Mouse (Mus musculus) T-helper 1 cell (primary cell): ENCODE measurements around the gene H2afy.

Experiments used
- in situ Hi-C: fragments of 300-600 bp; cut with MboI, MseI; formaldehyde crosslinking; loops from one replicate; pipeline ENCODE4 v1.15.1; 2025; ENCODE audit warnings: high pct_unique_total_duplicates

Gene H2afy

DNA sequence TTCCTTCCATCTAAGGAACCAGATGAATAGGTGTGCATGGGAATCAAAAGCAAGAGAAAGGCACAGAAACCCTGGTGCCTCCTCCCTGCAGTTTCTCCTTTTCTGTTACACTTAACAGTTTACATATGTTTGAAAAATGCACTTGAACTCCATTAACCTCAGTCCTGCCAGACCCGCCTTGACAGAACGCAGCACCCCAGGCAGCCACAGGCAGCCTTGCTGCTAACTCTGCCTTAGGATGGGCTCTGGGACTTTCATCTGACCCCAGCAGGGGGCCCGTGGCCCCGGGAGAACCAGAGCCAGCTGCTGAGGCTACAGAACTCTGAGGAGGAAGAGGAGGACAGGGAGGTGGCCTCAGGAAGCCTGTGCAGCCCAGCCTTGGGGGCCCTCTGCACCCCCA lies 23.7 kb downstream of the H2afy start:
- in situ Hi-C loops: no loop called here

GRCm38 (mm10) chr13:56111601-56112000 lies 24.6 kb downstream of the H2afy start:
- in situ Hi-C loops: no loop called here

GRCm38 (mm10) chr13:56110694-56111531 lies 25.2 kb downstream of the H2afy start:
- in situ Hi-C loops: no loop called here

- in situ Hi-C loops: no loop called here
Observed at GRCm38 (mm10) chr13:56109703-56110102, 26.5 kb downstream of the H2afy start.

DNA sequence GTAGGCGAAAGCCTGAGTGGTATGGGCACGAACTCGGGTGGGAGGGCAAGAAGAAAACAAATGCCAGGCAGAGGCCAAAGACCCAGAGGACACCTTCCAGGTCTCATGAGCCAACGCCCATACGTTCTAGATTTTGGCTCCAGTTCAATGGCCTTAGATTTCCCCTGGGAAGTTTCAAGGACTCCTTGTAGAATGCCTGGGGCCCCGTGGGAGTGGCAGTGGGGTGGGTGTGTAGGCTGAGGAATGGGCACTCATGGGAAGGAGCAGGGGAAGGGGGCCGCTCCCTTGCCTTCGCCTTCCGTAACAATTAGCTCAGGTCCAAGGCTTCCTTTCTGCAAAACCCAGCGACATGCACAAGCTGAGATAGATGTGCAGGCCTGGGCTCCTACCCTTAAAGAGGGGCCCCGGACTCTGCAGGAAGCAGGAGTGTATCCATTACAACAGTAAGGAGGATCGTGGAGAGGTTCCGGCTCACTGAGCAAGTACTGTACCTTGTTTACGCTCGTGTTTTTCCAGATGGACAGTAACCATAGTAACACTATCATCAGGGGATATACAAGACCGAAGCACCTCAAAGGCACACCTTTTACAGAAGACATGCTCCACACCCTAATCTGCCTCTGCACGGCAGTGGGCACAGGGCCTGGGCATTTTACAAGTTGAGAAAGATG lies 27.2 kb downstream of the H2afy start:
- in situ Hi-C loops: no loop called here

DNA sequence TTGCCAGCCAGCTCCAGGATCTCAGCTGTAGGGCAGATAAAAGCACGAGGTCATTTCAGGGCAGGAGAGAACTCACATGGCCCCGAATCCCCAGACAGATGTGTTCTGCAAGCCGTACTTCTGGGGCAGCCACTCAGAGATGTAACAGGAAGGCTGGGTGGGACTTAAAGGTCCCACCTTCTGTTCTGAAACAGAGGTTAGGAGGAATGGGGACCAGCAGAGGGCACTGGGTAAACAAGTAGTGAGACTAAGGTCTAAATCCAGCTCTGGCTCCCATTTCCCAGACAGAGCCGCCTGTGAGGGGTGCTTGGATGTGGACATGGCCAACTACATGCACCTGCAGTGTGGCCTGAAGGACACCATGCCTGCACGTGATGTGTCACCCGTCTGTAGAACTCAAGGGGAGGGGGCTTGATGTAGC lies 31.2 kb downstream of the H2afy start:
- in situ Hi-C loops: no loop called here

DNA sequence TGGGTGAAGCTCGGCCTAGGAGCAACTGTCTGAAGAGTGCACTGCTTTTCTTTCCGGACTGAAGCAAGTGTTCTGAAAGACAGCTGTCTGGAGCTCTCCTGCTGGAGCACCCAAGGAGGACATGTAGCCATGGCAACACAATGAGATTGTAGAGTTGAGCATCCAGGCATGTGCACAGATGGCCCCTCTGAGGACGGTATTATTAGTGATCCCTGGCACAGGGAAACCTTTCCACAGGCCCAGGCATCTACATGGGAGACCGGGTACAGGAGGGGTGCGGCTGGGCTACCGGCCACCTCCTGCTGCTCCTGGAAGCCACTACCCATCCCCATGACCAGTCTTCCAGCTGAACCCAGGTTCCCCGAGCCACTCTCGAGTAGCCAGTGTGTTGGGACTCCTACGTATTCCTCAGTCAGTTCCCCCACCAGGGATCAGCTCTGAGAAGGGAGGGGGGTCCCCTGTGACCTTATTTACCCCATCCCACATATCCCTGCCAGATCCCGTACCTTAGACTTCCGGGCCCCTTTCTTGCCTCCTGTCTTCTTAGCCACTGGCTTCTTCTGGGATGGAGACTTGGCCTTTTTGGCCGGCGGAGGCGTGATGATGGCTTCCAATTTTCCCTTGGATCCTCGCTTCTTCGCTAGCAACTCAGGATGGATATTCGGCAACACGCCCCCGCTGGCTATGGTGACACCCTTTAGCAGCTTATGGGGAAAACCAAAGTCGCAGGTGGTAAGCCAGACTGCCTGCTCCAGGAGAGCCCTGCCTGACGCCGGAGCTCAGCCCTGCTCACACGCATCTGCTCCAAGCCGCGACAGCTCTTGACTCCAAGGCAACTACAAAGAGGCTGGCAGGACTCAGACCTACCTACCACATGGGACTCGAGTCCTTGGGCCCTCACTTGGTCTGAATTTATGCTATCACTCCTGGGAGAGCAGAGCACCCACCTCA lies 32.1 kb downstream of the H2afy start:
- in situ Hi-C loops: no loop called here

GRCm38 (mm10) chr13:56102160-56102559 lies 34.0 kb downstream of the H2afy start:
- in situ Hi-C loops: no loop called here

DNA sequence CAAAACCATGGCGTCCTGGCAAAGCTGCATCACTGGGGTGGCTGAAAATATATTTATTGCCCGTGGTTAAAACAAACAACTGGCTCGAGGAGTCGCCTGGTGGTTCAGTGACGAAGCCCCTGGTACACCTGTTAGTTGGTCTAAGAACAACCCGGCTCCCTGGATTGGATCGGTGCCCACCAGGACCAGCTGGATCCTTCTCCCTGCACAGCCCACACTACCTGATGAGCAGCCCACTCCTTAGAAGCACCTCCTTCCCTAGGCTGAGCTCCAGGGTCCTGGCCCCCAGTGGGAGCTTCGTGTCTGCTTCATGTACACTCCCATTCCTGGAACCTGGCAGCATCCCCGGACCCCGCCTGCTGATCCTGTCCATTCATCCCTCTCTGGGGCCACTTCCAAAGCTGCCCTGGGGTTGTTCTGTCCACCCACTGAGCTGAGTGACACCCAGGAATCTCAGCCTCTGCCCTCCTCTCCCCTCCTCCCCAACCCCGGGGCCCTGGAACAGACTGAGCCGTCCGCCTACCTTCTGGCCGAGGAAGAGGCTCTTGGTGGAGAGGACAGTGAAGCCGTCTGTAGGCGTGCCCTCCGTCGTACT lies 40.5 kb downstream of the H2afy start:
- in situ Hi-C loops: no loop called here

GRCm38 (mm10) chr13:56094544-56094943 lies 41.6 kb downstream of the H2afy start:
- in situ Hi-C loops: no loop called here

DNA sequence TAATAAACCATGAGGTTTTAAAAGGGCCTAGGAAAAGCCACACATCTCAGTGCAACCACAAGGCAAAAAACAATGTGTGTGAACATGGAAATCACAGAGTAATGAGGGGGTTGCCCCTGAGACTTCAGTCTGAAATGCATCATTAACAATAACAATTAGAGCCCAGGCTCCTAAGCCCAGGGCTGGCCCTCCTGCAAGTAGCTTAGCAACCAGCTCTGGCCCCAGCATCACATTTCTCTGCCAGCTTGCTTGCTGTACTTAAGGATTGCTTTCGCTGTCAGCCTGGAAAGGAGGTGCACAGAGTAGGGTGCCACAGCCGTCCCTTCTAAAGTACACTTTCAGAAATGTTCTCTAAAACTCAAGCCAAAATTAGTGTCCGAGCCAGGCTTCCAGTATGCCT lies 42.5 kb downstream of the H2afy start:
- in situ Hi-C loops: no loop called here

DNA sequence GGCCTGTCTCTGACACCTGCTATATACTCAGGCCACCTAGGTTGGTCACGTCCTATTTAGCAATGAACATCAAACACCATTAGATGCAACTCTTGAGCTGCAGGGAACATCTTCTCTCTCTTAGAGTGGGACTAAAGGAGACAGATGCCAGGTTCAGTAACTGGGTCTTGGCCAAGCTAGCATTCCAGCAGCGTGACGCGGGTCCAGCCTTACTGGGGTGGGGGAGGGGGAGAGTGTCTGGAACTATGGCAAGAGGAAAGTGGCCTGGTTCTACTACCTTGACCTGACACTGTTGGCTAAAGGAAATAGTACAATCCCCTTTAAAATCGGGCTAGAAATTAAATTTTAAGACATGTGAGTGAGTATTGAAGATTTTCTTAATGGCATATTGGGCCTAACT lies 43.6 kb downstream of the H2afy start:
- in situ Hi-C loops: no loop called here

DNA sequence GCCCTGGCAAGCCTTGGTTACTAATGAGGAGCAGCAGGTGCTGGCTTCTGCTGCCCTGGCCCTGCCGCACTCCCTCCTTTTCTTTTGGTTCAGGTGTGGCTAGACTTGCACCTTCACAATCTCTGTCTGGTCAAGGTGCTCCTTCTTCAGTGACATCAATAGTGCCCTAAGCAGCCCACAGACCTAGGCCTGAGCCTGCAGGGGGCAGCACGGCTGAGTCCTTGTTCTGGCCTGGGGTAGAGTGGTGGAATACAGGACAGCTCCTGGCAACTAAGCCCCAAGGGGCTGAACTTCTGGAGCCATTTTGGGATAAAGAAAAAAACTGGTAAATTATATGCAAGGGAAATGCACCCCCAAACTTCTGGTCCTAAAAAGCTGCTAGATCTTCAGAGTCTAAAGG lies 45.6 kb downstream of the H2afy start:
- in situ Hi-C loops: no loop called here

DNA sequence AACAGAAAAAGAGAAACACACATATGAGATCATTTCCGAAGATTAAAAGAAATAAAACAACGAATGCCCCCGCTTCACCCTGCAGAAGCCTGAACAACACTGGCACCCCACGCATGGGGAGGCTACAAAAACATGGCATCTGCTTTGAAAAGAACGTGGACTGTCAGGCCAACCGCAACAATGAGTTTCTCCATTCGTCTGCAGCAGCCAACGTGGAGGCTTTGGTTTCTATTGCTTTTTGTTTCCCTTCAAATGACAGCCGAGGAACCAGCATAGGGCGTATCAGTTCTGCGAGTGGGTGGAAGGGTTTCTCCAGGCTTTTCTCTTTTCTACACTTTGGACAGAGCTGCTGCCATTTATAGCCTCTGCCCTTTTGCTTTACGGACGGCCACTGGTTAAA lies 47.6 kb downstream of the H2afy start:
- in situ Hi-C loops: no loop called here

GRCm38 (mm10) chr13:56087936-56088335 lies 48.2 kb downstream of the H2afy start:
- in situ Hi-C loops: no loop called here

DNA sequence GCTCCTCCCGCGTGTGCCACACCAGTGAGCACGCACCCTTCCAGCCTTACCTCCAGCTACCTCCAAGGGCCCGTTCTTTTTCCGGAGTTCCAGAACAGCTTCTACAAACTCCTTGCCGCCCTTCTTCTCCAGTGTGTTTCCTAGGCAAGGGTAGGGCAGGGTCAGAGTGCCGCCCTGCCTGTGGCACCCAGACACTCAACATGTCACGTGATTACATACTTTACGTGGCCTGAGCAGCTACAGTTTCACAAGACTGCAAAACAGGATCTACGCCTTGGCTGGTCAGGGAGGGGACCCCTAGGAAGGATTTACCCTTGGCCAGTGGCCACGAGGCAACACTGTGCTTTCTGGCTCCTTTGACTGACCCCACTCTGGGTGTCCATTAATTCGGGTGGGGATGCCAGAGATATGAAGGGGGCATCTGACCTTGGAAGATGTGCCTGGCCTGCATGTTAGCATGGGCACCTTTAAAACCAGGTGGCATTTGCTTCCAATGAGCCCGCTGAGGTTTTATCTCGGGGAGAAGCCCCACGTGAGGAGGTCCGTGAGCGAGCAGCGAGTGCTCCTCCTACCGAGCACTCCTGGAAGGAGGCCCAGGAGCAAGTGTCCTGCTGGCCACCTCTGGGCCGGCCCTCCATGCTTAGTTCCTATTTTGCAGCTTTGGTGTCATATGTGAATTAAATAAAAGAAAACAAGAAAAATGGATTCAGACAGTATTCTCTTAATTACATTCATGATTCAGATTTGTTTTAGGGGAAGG lies 51.8 kb downstream of the H2afy start:
- in situ Hi-C loops: no loop called here

GRCm38 (mm10) chr13:56081656-56082055 lies 54.5 kb downstream of the H2afy start:
- in situ Hi-C loops: no loop called here

GRCm38 (mm10) chr13:56079616-56080015 lies 56.5 kb downstream of the H2afy start:
- in situ Hi-C loops: no loop called here

DNA sequence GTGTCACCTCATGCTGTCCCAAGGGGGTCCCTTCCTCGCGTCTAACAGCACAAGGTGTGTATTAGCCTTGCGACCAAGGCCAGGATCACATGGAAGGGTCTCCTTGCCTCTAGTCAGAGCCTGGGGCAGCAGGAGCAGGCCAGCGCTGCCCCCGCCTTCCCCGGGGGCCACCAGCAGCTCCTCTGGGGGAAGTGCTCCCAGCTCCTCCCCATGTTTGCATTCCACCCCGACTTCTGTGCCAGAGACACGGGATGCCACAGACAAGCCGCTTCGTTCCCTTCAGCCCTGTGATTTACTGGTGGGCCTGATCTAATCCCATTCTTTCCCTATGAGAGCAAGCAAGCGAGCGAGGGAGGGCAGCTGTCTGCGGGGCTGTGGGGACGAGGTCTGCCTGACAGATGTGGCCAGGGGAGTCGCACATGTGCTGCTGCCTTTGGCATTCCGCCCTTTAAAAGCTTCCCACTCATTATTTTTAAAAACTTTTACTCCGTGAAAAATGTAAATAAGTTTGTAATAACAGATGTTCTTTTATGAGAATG lies 57.4 kb downstream of the H2afy start:
- in situ Hi-C loops: no loop called here

DNA sequence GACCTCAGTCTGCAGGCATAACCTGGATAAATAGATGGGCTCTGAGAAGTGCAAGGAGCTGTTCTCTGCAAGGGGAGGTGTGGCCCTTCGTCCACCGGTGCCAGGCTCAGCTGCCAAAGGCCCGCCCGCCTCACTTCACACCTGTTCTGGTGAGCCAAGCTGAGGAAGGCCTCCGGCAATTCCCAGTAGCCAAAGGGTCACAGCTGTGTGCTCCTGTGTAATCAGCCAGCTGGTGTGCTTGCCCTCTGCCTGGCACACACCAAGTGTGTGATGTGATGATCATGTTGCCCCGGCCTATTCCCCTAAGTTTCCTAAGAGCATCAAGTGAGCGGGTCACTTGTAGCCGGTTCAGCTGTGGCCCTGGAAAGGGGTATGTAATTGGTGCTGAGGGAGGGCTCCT lies 60.2 kb downstream of the H2afy start:
- in situ Hi-C loops: no loop called here

DNA sequence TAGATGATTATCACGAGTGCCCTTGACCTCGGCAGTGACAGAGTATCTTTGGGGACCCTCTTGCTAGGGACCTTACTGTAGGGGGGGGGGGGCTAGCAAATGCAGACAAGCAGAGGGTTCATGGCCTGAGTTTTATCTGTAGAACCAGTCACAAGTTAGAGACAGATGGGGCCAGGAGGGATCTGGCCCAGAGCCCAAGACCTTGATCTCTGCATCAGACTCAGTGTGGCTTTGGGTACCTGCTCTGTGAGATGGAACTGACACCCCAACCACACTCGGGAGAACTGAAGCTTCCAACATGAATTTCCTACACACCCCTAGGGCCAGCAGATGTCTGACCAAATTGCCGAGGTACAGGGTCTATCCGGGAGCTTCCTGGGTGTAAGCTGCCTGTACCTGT lies 63.0 kb downstream of the H2afy start:
- in situ Hi-C loops: no loop called here
